Mouse (Mus musculus) liver, adult 2 months (tissue): ENCODE results near the gene Olfr1425. TPM values are rescaled to one million over a fixed set of nuclear protein-coding genes. Genes with fewer than 3 reads are reported as not detected.
"Not testable (repeated sequence)": the region's sequence is repeated elsewhere in the genome, so short reads cannot be mapped to it uniquely, and the experiment has no call there.

Source experiments
- DNase-seq: peaks from one replicate; pipeline ENCODE4 v3.0.0-alpha.2; 2011; ENCODE audit warnings: low read depth, low spot score; ENCODE audit errors: extremely low read depth
- H3K27ac ChIP-seq: fragments of 200-500 bp; replicated peaks from 2 replicates; pipeline ENCODE4 v1.5.1; 2012; ENCODE audit warnings: low read depth, mild to moderate bottlenecking, control low read depth, inconsistent platforms, low read length; ENCODE audit not compliant: insufficient read depth
- H3K27me3 ChIP-seq: fragments of 200-500 bp; 2 replicates; pipeline ENCODE4 v1.6.1; 2012; ENCODE audit warnings: mild to moderate bottlenecking, moderate library complexity, low read length, inconsistent platforms; ENCODE audit not compliant: control insufficient read depth, insufficient read depth
- H3K36me3 ChIP-seq: fragments of 200-500 bp; 2 replicates; pipeline ENCODE4 v1.6.1; 2012; ENCODE audit warnings: low read length, inconsistent platforms; ENCODE audit not compliant: control insufficient read depth, insufficient read depth
- H3K4me1 ChIP-seq: fragments of 200-500 bp; 2 replicates; pipeline ENCODE4 v1.6.1; 2011; ENCODE audit warnings: low read length; ENCODE audit not compliant: control insufficient read depth, insufficient read depth
- H3K4me3 ChIP-seq: fragments of 200-500 bp; 2 replicates; pipeline ENCODE4 v1.5.1; 2011; ENCODE audit warnings: low read depth, mild to moderate bottlenecking, control low read depth, low read length, moderate library complexity; ENCODE audit not compliant: insufficient read depth
- H3K79me2 ChIP-seq: fragments of 200-500 bp; 2 replicates; pipeline ENCODE4 v1.6.1; 2012; ENCODE audit warnings: inconsistent platforms, mild to moderate bottlenecking, low read length, moderate library complexity; ENCODE audit not compliant: control insufficient read depth, insufficient read depth
- H3K9ac ChIP-seq: fragments of 200-500 bp; 2 replicates; pipeline ENCODE4 v1.6.1; 2012; ENCODE audit warnings: low read depth, mild to moderate bottlenecking, control low read depth, inconsistent platforms, low read length
- CTCF ChIP-seq: fragments of 200-500 bp; IDR thresholded peaks from 2 replicates; pipeline ENCODE4 v1.5.1; 2011; ENCODE audit warnings: low read depth, low read length, control low read depth
- POLR2A ChIP-seq: fragments of 200-500 bp; IDR thresholded peaks from 2 replicates; pipeline ENCODE4 v1.6.1; 2011; ENCODE audit warnings: low read length, control low read depth; ENCODE audit not compliant: insufficient read depth; ENCODE audit errors: extremely low read depth
- WGBS: fragments of 180-500 bp; shearing (Covaris S2); methylation state at CpG from one replicate; pipeline ENCODE4 v1.1.7; 2018; 5-methylcytosine and 5-hydroxymethylcytosine counted together
- polyA plus RNA-seq: library from polyadenylated mRNA; depleted of rRNA; stranded (reverse); fragments of >200 nt; gene quantifications from 2 replicates; pipeline ENCODE4 v1.2.3, GENCODE M21; 2012; rRNA removed
- total RNA-seq: library from RNA; depleted of rRNA; stranded (reverse); fragments of >200 nt; gene quantifications from 2 replicates; pipeline ENCODE4 v1.2.3, GENCODE M21; 2014; rRNA removed

The Olfr1425 gene
- total RNA-seq (not detected in 2 replicates), polyA plus RNA-seq (not detected in 2 replicates)

- H3K9ac ChIP-seq, H3K79me2 ChIP-seq, H3K27ac ChIP-seq, H3K4me1 ChIP-seq, H3K36me3 ChIP-seq, H3K27me3 ChIP-seq, DNase-seq, H3K4me3 ChIP-seq: not testable (repeated sequence)
- WGBS: 84% methylated on average over 4 of the region's 4 CpGs
Observed at GRCm38 (mm10) chr19:12077631-12078030, at the start of gene Olfr1425. Gene Olfr1425 (minus strand): TSS chr19:12077731.

- Histone ChIP-seq H3K27me3 (no peaks in the 10 kb centered on the region), H3K27ac (no peak within 1 kb of the TSS), H3K36me3 (no peaks in the 10 kb centered on the region), H3K4me3 (no peak within 1 kb of the TSS), H3K4me1 (no peaks in the 10 kb centered on the region), H3K9ac (no peak within 1 kb of the TSS), H3K79me2 (no peaks in the 10 kb centered on the region)
- 74% methylated on average over 3 of the region's 3 CpGs for WGBS
- no peak for DNase-seq
- TF ChIP-seq POLR2A (no peak), CTCF (no peak)
Observed at GRCm38 (mm10) chr19:12123103-12123502, 45.6 kb upstream of the Olfr1425 start, which contains the start of gene Olfr76. Gene Olfr76 (minus strand): TSS chr19:12123203.

GRCm38 (mm10) chr19:12116464-12116863 lies 38.9 kb upstream of the Olfr1425 start:
- no peaks in the 10 kb centered on the region for H3K36me3 ChIP-seq
- no peak for TF ChIP-seq CTCF
- no peak for TF ChIP-seq POLR2A
- no peak overlapping the region for H3K9ac ChIP-seq
- no peak overlapping the region for H3K27ac ChIP-seq
- no peaks in the 10 kb centered on the region for H3K79me2 ChIP-seq
- H3K4me3 ChIP-seq: no peak overlapping the region
- DNase-seq: no peak
- 81% methylated on average over 3 of the region's 3 CpGs for WGBS
- no peaks in the 10 kb centered on the region for H3K4me1 ChIP-seq
- no peaks in the 10 kb centered on the region; the same call in 1 of the 2 replicates for H3K27me3 ChIP-seq

GRCm38 (mm10) chr19:12115797-12116196 lies 38.3 kb upstream of the Olfr1425 start, which contains the start of gene Olfr1428:
Gene Olfr1428 (minus strand): TSS chr19:12115897.
- no peak for TF ChIP-seq CTCF
- no peak for TF ChIP-seq POLR2A
- Histone ChIP-seq H3K9ac (no peak within 1 kb of the TSS), H3K27ac (no peak within 1 kb of the TSS), H3K79me2 (no peaks in the 10 kb centered on the region), H3K36me3 (no peaks in the 10 kb centered on the region), H3K4me1 (no peaks in the 10 kb centered on the region), H3K4me3 (no peak within 1 kb of the TSS), H3K27me3 (no peaks in the 10 kb centered on the region; the same call in 1 of the 2 replicates)
- DNase-seq: no peak
- 63% methylated on average over 1 of the region's 1 CpGs for WGBS

GRCm38 (mm10) chr19:12113807-12114206 lies 36.3 kb upstream of the Olfr1425 start:
- Histone ChIP-seq H3K79me2 (no peaks in the 10 kb centered on the region), H3K27me3 (no peaks in the 10 kb centered on the region; the same call in 1 of the 2 replicates), H3K9ac (no peak overlapping the region), H3K4me1 (no peaks in the 10 kb centered on the region), H3K4me3 (no peak overlapping the region), H3K27ac (no peak overlapping the region), H3K36me3 (no peaks in the 10 kb centered on the region)
- TF ChIP-seq CTCF (no peak), POLR2A (no peak)
- WGBS: 50% methylated on average over 1 of the region's 1 CpGs
- DNase-seq: no peak

- TF ChIP-seq CTCF (no peak), POLR2A (no peak)
- no peak overlapping the region for H3K4me3 ChIP-seq
- no peaks in the 10 kb centered on the region for H3K4me1 ChIP-seq
- no peak for DNase-seq
- no peak overlapping the region for H3K9ac ChIP-seq
- no peak overlapping the region for H3K27ac ChIP-seq
- H3K79me2 ChIP-seq: no peaks in the 10 kb centered on the region
- no peaks in the 10 kb centered on the region for H3K27me3 ChIP-seq
- no peaks in the 10 kb centered on the region for H3K36me3 ChIP-seq
- 45% methylated on average over 1 of the region's 1 CpGs for WGBS
Observed at GRCm38 (mm10) chr19:12104541-12104940, 27.0 kb upstream of the Olfr1425 start.
